Mouse (Mus musculus) lung, adult 18-20 months (tissue): ENCODE results near the gene Scfd2.

Experiments
- DNase-seq, 2 experiments: peaks; one replicate each; pipeline ENCODE4 v3.0.0; 2022; ENCODE audit warnings: mixed read lengths in 2 of 2

The Scfd2 gene

DNA sequence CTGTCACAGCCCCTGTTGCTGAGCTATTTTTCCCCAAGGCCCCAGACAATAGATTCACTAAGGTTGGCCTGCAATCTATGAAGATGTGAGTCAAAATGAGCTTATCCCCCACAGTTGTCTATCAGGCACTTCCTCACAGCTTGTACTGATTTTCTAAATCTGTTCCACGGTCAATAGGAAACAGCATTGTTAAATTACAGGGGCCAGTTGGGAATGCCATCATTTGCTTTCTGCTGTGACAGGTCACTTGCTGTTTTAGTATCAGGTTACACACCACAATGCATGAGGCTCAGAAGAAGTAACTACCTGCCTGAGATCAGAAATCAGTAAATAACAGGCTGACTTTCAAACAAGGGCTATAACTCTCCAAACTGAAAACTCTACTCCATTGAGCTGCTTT is 168.3 kb downstream of the Scfd2 start:
- DNase-seq: no peak

DNA sequence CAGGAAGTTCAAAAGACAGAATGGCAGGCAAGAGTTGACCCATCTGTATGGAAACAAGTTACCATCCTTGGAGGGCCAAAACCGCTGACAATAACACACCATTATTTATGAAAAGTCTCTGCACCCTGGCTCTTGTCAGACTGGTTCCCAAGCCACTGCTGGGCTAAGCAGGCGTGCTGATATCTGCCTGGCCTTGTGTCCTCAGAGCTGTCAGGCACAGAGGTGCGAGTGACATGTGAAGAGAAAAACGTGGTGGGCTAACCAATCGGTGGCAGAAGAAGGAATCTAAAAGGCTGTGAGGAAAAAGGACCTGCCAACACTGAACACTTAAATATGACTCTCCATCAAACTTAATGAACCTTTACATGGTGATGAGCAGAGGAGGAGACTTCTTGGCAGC is 170.0 kb downstream of the Scfd2 start:
- DNase-seq: peak; percentile 23 to 46

DNA sequence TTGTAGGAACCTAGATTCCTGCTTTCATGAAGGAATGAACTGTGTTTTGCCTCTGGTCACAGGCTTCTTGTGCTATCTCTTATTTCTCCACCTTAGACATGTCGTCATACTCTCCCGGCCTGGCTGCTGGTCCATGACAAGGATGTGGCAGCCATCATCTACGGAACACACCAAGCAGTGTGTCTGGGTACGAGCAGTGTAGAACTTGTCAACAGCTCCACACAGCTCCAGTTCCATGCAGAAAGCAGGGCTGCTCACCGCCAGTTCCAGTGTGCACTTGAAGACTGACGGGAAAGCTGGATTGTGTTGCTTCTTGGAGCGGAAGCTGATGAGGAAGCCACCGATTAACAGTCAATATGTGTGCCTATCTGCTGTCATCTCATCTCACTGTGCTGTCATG is 173.5 kb downstream of the Scfd2 start:
- DNase-seq: no peak

GRCm38 (mm10) chr5:74355416-74356177 is 176.0 kb downstream of the Scfd2 start:
- DNase-seq: no peak

DNA sequence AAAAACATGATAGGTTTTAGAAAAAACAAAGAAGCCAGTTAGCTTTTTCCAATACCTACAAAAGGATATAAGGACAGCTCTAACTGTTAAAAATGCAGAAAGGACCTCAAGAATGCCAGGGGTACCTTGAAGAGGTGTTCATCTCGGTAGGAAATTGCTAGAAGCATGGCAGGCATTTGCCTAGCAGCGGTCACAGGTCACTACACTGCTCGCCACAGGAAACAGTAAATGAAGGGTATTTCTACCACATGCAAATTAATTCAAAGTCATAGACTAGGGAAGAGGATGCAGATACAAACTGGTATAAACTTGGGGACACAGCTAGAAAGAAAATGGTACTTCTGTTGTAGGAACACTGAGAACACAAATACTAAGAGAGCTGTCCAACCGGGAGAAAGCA is 180.7 kb downstream of the Scfd2 start:
- no peak for DNase-seq

- no peak for DNase-seq
Measured at GRCm38 (mm10) chr5:74348079-74348870, 183.3 kb downstream of the Scfd2 start.

DNA sequence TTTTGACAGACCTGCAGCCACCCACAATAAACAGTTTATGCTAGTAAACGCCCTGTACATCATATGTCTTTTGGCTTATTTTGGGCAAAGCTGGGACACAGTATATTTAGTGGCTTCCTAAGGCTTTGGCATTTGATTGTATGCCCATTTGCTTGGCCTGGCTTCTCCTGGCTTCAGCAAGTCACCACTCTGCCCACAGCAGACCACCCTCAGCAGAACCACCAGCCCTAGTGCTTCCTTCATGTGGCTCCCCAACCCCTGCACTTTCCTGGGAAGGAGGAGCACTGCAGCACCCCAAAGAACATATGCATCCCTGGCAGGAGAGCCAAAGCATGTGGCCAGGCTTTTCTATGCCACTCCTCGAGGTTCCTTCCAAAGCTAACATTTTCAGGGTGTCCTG is 188.5 kb downstream of the Scfd2 start:
- DNase-seq: no peak

DNA sequence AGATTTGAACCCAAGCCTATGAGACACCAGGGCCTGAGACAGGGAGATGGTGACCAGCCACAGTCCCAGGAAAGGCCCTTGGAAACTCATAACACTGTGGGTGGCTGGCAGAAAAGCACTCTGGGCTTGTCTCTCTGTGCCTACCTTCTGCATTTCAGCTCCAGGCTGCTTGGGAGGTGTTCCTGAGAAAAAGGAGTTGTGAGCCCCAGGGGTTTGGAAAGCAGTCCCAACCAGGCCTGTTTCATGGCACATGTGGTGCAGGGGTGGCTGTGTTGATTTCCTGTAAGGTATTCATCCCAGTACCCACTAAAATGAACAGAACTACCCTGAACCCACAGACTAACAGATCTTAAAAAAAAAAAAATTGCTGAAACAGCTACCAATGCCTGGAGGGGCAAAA is 189.0 kb downstream of the Scfd2 start:
- no peak for DNase-seq

DNA sequence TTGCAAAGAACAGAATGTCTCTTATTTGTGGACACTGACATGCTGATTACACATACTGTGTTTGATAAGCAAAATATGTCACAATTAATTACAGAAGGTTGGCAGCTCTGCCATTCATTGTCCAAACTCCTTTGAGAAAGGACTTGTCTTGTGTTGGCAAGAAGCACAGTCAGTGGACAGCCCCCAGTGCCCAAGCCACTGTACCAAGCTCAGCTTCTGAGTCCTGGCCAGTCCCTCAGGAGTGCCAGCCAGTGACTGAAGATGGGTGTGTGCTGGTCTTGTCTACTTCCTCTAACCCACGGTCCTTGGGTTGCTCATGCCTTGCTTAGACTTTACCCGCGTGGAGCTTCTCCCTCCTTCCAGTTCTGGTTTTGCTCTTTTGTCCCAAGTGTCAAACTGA is 194.1 kb downstream of the Scfd2 start:
- DNase-seq: peak in 1 of 2 experiments; percentile 7

GRCm38 (mm10) chr5:74336780-74337179 is 194.8 kb downstream of the Scfd2 start:
- DNase-seq: no peak

DNA sequence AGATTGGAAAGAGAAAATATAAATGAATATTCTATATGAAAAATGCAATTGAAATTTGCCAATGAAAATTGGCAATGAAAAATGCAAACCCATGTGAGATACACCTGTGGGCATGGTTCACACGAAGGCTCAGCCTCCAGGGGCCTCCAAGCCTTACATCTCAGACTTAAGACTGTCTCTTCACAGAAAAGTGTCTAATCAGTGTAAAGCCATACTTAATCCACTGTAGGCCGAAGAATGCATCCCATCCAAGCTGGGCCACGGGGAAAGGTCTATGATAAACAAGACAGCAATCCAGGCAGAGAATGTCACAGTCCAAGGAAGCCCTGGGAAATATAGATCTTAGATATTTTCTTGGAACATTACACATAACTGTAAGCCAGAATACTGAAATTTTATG is 198.3 kb downstream of the Scfd2 start:
- DNase-seq: no peak

GRCm38 (mm10) chr5:74326228-74326627 is 205.3 kb downstream of the Scfd2 start:
- no peak for DNase-seq

- no peak for DNase-seq
Measured at GRCm38 (mm10) chr5:74321010-74321746, 210.4 kb downstream of the Scfd2 start.

GRCm38 (mm10) chr5:74319551-74319950 is 212.0 kb downstream of the Scfd2 start:
- no peak for DNase-seq

DNA sequence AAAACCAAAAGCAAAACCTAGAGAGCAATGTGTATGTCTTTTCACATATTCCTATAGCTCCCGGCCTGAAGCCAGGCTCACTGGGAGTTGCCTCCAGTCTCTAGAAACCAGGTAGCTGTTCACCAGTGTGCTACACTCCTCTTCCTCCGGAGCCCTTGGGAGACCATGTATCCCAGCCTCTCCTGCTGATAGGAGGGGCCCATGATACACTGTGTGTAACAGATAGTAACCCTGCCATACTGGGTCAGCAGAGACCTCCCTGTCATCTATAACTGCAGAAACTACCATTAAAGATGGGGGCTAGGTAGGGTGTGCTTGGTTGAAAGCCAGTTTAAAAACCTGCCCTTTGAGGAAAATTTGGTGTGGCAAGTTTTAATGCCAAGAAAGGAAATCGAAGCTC is 214.4 kb downstream of the Scfd2 start:
- DNase-seq: no peak

- DNase-seq: no peak
Measured at GRCm38 (mm10) chr5:74316333-74316945, 215.1 kb downstream of the Scfd2 start.

GRCm38 (mm10) chr5:74315471-74316245 is 215.9 kb downstream of the Scfd2 start:
- peak; percentile 38 to 39 for DNase-seq

- no peak for DNase-seq
Measured at GRCm38 (mm10) chr5:74314501-74314900, 217.1 kb downstream of the Scfd2 start.

DNA sequence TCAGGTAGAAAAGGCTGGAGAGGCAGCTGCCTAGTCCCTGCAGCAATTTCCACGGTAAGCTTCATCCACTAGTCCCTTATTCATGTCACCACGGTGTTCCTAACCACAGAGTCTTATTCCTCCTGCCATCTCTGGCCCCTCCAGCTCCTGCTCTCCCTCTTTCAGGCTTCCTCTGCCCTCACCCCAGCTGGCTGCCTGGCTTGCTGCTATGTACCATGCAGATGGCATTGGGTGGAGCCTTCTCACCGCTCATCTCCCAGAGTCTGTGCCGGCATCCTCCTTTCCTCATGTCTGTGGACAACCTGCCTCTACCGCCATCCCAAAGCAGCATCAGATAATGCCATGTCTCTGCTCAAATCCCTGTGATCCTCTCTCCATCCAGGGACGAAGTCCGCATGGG is 218.0 kb downstream of the Scfd2 start:
- DNase-seq: no peak

DNA sequence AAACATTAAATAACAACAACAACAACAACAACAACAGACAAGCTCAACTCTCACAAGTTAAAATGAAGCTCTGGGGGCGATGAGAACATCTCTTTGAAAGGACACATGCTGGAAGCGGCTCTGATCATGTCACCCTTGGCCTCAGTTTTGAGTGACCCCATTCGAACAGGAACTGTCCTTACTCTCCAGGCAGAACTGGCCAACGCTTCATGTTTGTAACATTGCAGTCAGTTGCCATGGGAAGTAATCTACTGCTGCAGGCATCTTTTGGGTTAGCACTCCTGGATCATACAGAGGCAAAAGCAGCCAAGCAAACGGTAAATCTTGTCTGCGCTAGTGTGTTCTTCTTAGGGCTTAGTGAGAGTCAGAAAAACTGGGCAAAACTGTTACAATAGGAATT is 219.7 kb downstream of the Scfd2 start:
- peak in 1 of 2 experiments; percentile 44 for DNase-seq

- DNase-seq: peak; percentile 20 to 37
Measured at GRCm38 (mm10) chr5:74311200-74311825, 220.2 kb downstream of the Scfd2 start.

- no peak for DNase-seq
Measured at GRCm38 (mm10) chr5:74310101-74310500, 221.5 kb downstream of the Scfd2 start.
